Mouse (Mus musculus): ENCODE data around the gene Mgat4b. TPM values are rescaled to one million over a fixed set of nuclear protein-coding genes. Genes with fewer than 3 reads are reported as not detected.

Mgat4b gene
- total RNA-seq (2023) = 7.1 TPM

DNA sequence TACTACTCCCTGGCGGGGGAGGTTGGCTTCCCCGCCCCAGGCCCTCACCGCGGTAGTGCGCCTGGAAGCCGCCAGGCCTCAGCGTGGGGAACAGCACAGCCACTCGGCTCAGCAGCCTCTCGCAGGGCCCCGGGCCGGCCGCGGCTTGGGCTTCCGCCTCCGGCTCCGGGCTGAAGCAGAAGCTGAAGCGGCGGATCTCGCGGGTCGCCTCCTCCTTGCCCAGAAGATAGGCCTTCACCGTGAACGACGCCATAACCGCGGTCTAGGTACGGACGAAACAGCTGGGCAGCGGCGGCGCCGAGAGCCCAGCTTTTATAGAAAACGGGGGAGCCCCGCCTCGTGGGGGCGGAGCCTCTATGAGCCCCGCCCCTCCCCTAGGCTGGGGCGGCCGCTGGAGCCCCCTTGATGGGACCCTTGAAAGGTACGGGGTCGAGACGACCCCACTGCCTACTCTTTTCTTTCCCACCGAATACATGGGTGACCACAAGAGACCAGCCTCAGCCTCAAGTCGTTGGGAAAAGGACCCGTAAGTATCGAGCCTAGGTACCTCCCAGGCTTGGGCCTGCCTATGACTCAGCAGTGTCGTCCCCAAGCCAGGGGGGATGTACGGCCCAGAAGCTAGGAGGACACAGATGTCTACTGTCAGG lies at the start of gene Mgat4b, which contains the start of gene Sqstm1:
Gene Mgat4b, plus strand, starts transcription at position 386 of the 647 bp plus-strand sequence.
Gene Sqstm1, minus strand, starts transcription at position 323 of the 647 bp plus-strand sequence.

DNA sequence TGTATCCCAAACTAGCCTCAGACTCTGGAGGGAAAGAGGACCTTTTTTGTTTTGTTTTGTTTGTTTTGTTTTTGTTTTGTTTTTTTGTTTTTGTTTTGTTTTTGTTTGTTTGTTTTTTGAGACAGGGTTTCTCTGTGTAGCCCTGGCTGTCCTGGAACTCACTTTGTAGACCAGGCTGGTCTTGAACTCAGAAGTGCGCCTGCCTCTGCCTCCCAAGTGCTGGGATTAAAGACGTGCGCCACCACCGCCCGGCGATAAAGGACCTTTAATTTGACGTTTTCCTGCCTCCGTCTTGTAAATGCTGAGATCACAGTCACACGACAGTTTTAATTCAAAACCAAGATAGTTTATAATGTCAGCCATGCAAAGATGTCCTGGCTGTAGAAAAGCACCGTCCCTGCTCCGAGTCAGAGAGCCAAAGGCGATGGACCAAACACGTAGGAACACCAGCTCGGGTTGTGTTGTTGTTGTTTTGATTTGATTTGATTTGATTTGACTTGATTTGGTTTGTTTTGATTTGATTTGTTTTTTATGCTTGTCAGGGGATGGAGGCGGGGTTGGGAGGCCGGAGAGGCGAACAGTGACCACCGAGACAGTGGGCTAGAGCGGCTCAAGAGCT lies 36.5 kb upstream of the Mgat4b start, which contains the start of gene Mrnip:
Gene Mrnip, plus strand, starts transcription at position 334 of the 619 bp plus-strand sequence.

DNA sequence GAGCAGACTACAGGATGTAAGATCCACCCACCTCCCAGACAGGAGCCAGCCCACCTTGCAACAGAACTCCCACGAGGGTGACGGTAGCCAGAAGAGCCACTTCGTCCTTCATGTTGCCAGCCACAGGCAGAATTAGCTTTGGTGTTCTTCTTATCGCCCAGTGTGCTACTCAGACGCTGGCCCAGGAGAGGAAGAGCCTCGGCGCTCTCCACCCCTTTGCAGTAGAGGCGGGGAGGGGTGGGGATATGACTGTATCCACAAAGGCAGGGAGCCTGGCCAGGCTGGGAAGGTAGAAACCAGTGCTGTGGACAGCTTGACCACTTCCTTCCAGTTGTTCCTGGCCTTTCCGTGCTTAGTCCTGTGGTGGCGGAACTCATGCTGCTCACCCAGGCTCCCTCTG lies 27.6 kb downstream of the Mgat4b start, which contains the start of gene Ltc4s:
Gene Ltc4s, minus strand, starts transcription at position 293 of the 400 bp plus-strand sequence.

Other genes starting within 250 kb of the Mgat4b start
- gene Rnf130, start 185.5 kb upstream of the Mgat4b start, total RNA-seq (2023) = 25.3 TPM
- 57.2 TPM for gene Tbc1d9b, start 79.5 kb upstream of the Mgat4b start, total RNA-seq (2023)
- 2.9 TPM for gene Mrnip, start 36.4 kb upstream of the Mgat4b start, total RNA-seq (2023)
- 429 TPM for gene Sqstm1, start 63 bp upstream of the Mgat4b start, total RNA-seq (2023)
- gene Ltc4s, start 27.7 kb downstream of the Mgat4b start, total RNA-seq (2023) = 0.98 TPM
- 43.4 TPM for gene Maml1, start 81.4 kb downstream of the Mgat4b start, total RNA-seq (2023)
- gene Canx, start 114.8 kb downstream of the Mgat4b start, total RNA-seq (2023) = 168 TPM
- gene Cby3, start 143.6 kb downstream of the Mgat4b start, total RNA-seq (2023) = not detected
- gene Hnrnph1, start 166.1 kb downstream of the Mgat4b start, total RNA-seq (2023) = 912 TPM
- gene Rufy1, start 220.2 kb downstream of the Mgat4b start, total RNA-seq (2023) = 20.8 TPM